Mouse (Mus musculus) neutrophil, adult 5-6 weeks (primary cell): Measurements from ENCODE around the gene Gpd2. TPM values are rescaled to one million over a fixed set of nuclear protein-coding genes. Genes with fewer than 3 reads are reported as not detected.

Experiments used
- ATAC-seq: fragments of 151-379, 151-347 bp; 2 replicates; pipeline ENCODE4 v1.8.0; 2017; ENCODE audit warnings: mild to moderate bottlenecking, moderate TSS enrichment; ENCODE audit not compliant: insufficient number of reproducible peaks, poor library complexity, low FRiP score, severe bottlenecking; ENCODE audit errors: extremely low read depth
- total RNA-seq: library from RNA; stranded (forward); fragments of 200-1000 nt; gene quantifications from 2 replicates; pipeline ENCODE4 v1.2.3, GENCODE M21; 2017

Gpd2 gene
- total RNA-seq: 42.2 and 46.9 TPM in 2 replicates

- no peak for ATAC-seq
Observed at GRCm38 (mm10) chr2:57237475-57237919, at the start of gene Gpd2. Gpd2 (plus strand) TSS chr2:57237635.

GRCm38 (mm10) chr2:57188237-57188636 is 49.2 kb upstream of the Gpd2 start:
- ATAC-seq: no peak

- ATAC-seq: 0 out of 2 replicates have a peak, but pooled peaks have one; percentile 19
Observed at GRCm38 (mm10) chr2:57190884-57191283, 46.6 kb upstream of the Gpd2 start.

DNA sequence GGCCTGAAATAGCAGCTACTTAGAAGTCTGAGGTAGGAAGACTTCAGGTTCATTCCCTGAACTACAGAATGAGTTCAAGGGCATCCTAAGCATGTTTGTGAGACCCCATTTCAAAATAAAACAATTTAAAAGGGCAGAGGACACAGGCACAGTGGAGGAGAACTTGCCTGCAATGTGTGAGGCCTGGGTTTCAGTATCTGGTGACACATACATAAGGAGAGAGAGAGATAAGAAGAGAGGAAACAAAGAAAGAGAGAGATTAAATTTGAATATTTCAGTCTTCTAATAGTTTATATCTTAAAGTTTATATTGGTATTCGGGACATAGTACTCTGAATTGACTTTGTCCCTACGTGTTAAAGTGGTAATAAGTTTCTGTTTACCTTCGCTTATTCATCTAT is 38.4 kb upstream of the Gpd2 start:
- no peak for ATAC-seq

DNA sequence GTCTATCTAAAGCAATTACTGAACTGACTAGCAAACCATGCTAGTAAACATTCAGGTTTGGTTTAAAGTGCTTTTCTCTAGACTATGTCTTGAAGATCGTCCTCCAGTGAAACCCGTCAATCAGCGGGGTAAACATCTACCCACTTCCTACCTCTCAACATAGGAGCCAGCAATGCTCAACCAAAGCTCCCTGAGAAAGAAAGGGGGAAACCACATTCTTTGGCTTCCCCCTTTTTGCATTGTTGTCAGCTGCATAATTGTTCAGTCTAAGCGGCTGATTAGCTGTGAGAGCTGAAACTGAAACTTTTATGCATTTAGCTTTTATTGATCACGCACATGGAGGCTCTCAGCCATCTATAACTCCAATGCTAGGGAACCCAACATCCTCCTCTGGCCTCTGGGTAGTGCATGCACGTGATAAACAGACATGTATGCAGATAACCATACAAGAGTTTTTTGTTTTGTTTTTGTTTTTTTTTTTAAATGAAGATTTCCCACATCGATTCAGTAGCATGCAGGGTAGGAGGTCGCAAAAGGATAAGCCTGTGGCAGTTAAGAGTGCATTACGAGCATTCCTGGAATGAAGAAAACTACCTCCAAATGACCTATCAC is 28.9 kb upstream of the Gpd2 start:
- no peak for ATAC-seq

DNA sequence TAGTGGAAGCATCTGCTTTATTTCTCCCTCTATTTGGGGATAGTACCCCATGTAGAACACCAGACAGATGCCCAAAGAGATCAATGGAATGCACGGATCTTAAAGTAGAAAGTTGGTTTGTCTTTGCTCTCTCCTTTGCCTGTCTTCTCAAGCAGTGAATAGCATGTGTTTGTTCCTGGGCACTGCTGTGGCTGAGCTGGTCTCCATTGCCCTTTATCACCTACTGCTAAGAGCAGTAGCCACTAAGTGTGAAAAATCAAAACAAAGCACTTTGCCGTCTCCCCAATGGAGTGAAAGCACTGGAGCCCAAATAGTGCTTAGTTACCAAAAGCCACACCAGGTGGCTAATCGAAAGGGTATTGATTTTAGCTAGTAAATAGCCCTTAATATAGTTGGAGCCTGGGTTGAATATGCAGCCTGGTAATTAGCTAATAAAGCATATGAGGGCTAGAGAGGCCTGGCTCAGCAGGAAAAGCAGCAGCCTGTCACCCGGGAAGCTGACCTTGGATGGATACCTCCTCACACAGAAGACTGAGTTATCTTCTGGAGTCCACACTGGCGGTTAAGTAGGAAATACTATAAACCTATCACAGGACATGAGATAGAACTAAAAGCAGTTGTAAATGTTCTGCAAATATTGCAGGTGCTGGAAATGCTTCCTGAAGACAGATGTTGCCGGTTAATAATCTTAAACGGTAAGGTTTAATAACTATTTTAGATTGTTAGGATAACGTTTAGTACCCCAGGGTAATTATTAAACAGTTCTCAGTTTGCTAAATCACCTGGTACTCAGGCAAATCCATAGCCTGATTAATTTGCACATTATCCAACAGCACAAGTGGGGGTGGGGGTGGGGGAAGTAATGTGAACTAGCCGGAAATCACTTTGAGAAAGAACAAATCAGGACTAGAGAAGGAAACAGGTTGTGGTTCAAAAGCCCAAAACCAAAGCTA is 26.1 kb upstream of the Gpd2 start:
- ATAC-seq: no peak

DNA sequence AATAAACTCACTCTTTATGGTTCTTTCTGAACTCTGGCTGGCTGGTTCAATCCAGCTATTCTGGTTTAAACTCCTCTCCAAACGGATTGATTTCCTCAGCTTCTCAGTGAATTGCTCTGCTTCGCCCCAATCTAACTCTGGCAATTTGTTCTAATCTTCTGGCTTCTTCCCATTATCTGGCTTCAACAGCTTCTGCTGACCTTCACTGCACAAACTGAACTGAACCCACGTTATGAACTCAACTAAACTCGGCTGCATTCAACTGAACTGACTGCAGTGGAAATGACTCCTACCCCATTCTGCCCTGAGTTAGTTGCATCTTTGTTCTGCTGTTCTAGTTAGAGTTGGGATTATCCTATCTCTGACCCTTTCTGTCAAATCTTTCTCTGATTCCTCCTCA is 24.1 kb upstream of the Gpd2 start:
- no peak for ATAC-seq

DNA sequence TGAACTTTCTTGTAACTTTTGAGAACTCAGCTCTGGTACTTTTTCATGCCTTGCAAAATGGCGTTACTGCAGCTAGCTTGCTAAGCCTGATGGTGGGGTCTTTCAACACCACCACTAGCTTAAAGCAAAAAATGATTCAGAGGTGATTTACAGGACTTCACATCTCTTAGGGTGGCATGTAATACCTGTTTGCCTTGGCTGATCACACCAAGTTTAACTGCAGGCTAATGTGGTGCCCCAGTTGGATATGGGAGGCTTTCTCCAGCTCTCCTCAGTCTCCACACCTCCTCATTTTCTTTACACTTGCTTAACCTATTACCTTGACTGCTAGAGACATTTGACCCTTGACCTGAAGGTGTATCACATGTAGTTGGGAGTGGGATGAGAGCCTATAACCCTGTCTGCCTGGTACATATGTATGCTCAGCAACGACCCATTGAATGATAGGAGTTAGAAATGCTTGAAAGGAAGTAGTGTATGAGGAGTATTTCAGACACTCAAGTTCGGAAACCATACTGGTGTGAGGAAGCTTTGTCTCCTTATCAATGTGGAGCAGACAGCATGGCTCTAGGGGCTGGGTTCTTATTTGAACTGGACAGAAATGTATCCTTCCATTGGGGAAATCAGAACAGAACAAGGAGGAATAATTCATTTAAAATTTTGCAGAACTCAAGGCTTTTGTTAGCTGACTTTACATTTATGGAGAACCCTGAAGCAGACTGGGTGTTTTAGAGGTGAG is 14.0 kb upstream of the Gpd2 start:
- ATAC-seq: no peak

GRCm38 (mm10) chr2:57225236-57225635 is 12.2 kb upstream of the Gpd2 start:
- ATAC-seq: no peak

GRCm38 (mm10) chr2:57227425-57227824 is 10.0 kb upstream of the Gpd2 start:
- ATAC-seq: no peak

GRCm38 (mm10) chr2:57229647-57230240 is 7.7 kb upstream of the Gpd2 start:
- no peak for ATAC-seq

GRCm38 (mm10) chr2:57231432-57231831 is 6.0 kb upstream of the Gpd2 start:
- no peak for ATAC-seq

DNA sequence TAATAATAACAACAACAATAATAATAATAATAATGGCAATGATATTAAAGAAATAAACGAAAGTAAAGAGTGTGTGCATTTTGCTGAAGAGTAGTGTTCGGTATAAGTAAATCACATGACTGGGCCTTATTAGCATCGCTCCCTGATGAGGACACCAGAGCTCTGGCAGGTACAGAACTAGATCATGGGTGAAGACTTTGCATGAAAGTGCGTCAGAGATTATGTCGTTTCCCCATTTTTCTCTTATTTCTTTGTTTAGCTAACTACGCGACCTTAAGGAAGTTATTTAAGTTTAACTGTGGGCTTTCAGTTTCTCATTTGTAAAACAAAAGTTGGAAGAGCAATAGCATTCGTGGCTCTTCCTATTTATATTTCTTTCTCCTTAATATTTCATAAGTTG is 5.1 kb upstream of the Gpd2 start:
- peak; percentile 64; the same call in 1 of the 2 replicates for ATAC-seq

DNA sequence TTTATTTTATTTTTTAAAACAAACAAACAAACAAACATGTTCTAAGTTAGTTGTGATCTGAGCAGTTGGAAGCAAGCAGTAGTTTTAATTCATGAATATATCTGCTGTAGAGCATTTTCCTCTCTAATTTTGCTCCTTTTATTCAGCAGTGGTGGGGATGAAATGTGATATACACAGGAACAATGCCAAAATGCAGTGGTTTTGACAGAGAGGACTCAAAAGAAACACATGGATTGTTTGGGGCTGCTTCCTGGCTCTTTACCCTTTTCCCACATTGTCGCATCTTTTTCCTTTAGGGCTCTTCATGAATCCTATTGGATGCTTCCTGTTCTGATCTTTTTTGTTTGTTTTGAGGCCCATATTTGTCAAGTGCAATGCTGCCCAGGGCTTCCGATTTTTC is 1.2 kb upstream of the Gpd2 start:
- ATAC-seq: no peak

GRCm38 (mm10) chr2:57237026-57237425 is 409 bp upstream of the Gpd2 start:
- ATAC-seq: no peak

DNA sequence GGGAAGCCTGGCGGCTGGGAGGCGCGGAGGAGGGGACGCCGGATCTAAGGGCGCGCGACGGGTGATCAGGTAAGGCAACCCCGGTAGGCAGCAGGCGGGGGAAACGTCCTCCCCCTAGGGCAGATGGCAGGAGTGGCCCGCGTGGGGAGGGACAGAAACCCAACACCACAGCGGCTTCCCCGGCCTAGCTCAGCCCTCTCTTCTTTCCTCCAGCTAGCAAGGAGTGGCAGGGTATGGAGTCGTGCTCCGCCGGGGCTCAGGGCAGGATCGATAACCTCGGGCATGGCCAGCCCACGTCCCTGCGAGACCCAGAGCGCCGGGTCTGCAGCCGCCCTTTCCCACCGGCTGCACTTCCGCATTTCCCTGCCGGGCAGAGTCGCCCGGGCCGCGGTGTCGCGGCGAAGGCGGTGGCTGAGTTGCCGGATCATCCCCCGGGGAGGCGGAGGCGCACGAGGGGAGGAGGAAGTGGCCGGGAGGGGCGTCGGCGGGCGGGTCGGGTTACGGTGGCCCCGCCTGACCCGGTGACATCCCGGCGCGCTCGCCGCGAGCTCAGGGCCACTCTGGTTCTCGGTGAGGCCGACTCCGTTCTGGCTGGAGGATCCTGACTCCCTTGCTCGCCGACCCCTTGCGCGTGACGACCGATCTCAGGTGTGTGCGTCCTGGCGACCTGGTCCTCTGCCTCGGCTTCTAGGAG is 632 bp downstream of the Gpd2 start:
- peak; percentile 73 for ATAC-seq

- ATAC-seq: peak; percentile 76
Observed at GRCm38 (mm10) chr2:57238614-57239165, 1.3 kb downstream of the Gpd2 start.

- no peak for ATAC-seq
Observed at GRCm38 (mm10) chr2:57239356-57239755, 1.9 kb downstream of the Gpd2 start.
